Mouse (Mus musculus) CH12.LX (cell line): Measurements from ENCODE around the gene Btbd19.

Experiments used
- CTCF ChIP-seq, 2 experiments: IDR thresholded peaks in 1 of 2; conservative IDR thresholded peaks in 1 of 2; 2 replicates each; pipeline ENCODE4 v1.5.1; 2011 to 2012; ENCODE audit warnings: low read depth in 2 of 2, low read length in 2 of 2, improper control_type of control experiment in 1 of 2, inconsistent platforms in 1 of 2, mild to moderate bottlenecking in 1 of 2, moderate library complexity in 1 of 2
- E2F4 ChIP-seq: IDR thresholded peaks from 2 replicates; pipeline ENCODE4 v1.6.1; 2011; ENCODE audit warnings: low read depth, low read length, improper control_type of control experiment; ENCODE audit not compliant: insufficient replicate concordance
- EP300 ChIP-seq: IDR thresholded peaks from 2 replicates; pipeline ENCODE4 v1.6.1; 2011; ENCODE audit warnings: low read length, improper control_type of control experiment
- HCFC1 ChIP-seq: IDR thresholded peaks from 2 replicates; pipeline ENCODE4 v1.6.1; 2012; ENCODE audit warnings: low read depth, mild to moderate bottlenecking, inconsistent platforms, low read length, improper control_type of control experiment
- MAFK ChIP-seq: IDR thresholded peaks from 2 replicates; pipeline ENCODE4 v1.6.1; 2011; ENCODE audit warnings: low read length, improper control_type of control experiment; ENCODE audit not compliant: insufficient replicate concordance
- MXI1 ChIP-seq: IDR thresholded peaks from 2 replicates; pipeline ENCODE4 v1.6.1; 2011; ENCODE audit warnings: mild to moderate bottlenecking, low read depth, low read length, improper control_type of control experiment
- NELFE ChIP-seq: IDR thresholded peaks from 2 replicates; pipeline ENCODE4 v1.6.1; 2011; ENCODE audit warnings: low read depth, low read length, improper control_type of control experiment
- POLR2A ChIP-seq: IDR thresholded peaks from 2 replicates; pipeline ENCODE4 v1.6.1; 2011; ENCODE audit warnings: low read depth, mild to moderate bottlenecking, improper control_type of control experiment, low read length
- POLR2AphosphoS2 ChIP-seq: IDR thresholded peaks from 2 replicates; pipeline ENCODE4 v1.6.1; 2011; ENCODE audit warnings: low read depth, low read length, improper control_type of control experiment
- RAD21 ChIP-seq: IDR thresholded peaks from 2 replicates; pipeline ENCODE4 v1.6.1; 2011; ENCODE audit warnings: low read depth, mild to moderate bottlenecking, low read length, improper control_type of control experiment, moderate library complexity
- RCOR1 ChIP-seq: conservative IDR thresholded peaks from 2 replicates; pipeline ENCODE4 v1.6.1; 2012; ENCODE audit warnings: low read depth, mild to moderate bottlenecking, inconsistent platforms, low read length, improper control_type of control experiment
- SMC3 ChIP-seq: IDR thresholded peaks from 2 replicates; pipeline ENCODE4 v1.6.1; 2011; ENCODE audit warnings: low read depth, low read length, improper control_type of control experiment
- USF1 ChIP-seq: IDR thresholded peaks from 2 replicates; pipeline ENCODE4 v1.6.1; 2014; ENCODE audit warnings: low read depth, mild to moderate bottlenecking, inconsistent platforms, low read length, improper control_type of control experiment
- ZMIZ1 ChIP-seq: IDR thresholded peaks from 2 replicates; pipeline ENCODE4 v1.6.1; 2012; ENCODE audit warnings: low read depth, mild to moderate bottlenecking, inconsistent platforms, low read length, improper control_type of control experiment

- no peak for TF ChIP-seq ZMIZ1
- no peak for TF ChIP-seq CTCF (conservative IDR thresholded peaks at IDR 0.05 in 1 of 2, IDR thresholded peaks at IDR 0.05 in 1 of 2; ENCODE audit: low read depth in 2 of 2, low read length in 2 of 2)
- TF ChIP-seq RCOR1: no peak
- TF ChIP-seq EP300: no peak
- no peak for TF ChIP-seq E2F4
- TF ChIP-seq NELFE: no peak
- no peak for TF ChIP-seq POLR2A
- no peak for TF ChIP-seq RAD21
- no peak for TF ChIP-seq MXI1
- no peak for TF ChIP-seq USF1
- no peak for TF ChIP-seq HCFC1
- no peak for TF ChIP-seq MAFK
- no peak for TF ChIP-seq POLR2AphosphoS2
- no peak for TF ChIP-seq SMC3
These were observed 30.7 kb downstream of the Btbd19 start for GRCm38 (mm10) chr4:117094626-117095361.
